Mouse (Mus musculus) spleen, adult 2 months (tissue): ENCODE data around the gene Gm44511.

Source experiments
- CTCF ChIP-seq: fragments of 200-500 bp; IDR thresholded peaks from 2 replicates; pipeline ENCODE4 v1.5.1; 2011; ENCODE audit warnings: mild to moderate bottlenecking, inconsistent platforms; ENCODE audit not compliant: insufficient read depth, insufficient read length, insufficient replicate concordance; ENCODE audit errors: extremely low read depth
- POLR2A ChIP-seq: fragments of 200-500 bp; IDR thresholded peaks from 2 replicates; pipeline ENCODE4 v1.6.1; 2011; ENCODE audit warnings: low read depth, low read length, inconsistent platforms

- no peak for TF ChIP-seq CTCF
- TF ChIP-seq POLR2A, result no peak
Observed at GRCm38 (mm10) chr6:128788517-128788916, 37.6 kb downstream of the Gm44511 start.
